Mouse (Mus musculus): ENCODE data around the gene Crnkl1. TPM values are rescaled to one million over a fixed set of nuclear protein-coding genes. Genes with fewer than 3 reads are reported as not detected.

Crnkl1 gene
- polyA plus RNA-seq, 1 experiment from 2014 or later: 20.7 TPM

GRCm38 (mm10) chr2:145887937-145888765 is 46.7 kb downstream of the Crnkl1 start:
- Histone ChIP-seq H3K27me3 (replicated peaks; ENCODE audit: insufficient read depth, low read length) (no peaks in the 10 kb centered on the region), H3K4me2 (replicated peaks; ENCODE audit: low read depth, low read length) (no peak overlapping the region), H3K4me3 (ENCODE audit: low read depth, low read length) (no peak overlapping the region), H3K36me3 (ENCODE audit: insufficient read depth, low read length) (peaks cover 36% of the 10 kb centered on the region), H3K9ac (replicated peaks; ENCODE audit: low read depth) (no peak overlapping the region), H3K4me1 (ENCODE audit: insufficient read depth, low read depth, low read length) (peaks cover 17% of the 10 kb centered on the region; the same call in 1 of the 2 replicates), H3K9me3 (ENCODE audit: low read length) (no peaks in the 10 kb centered on the region), H3K27ac (ENCODE audit: low read length) (peak overlapping the region; percentile 83)
- DNase-seq (ENCODE audit: low spot score) (peak; percentile 91), ATAC-seq (peak; percentile 82)
- WGBS: 41% methylated on average over 14 of the region's 14 CpGs
- peak; percentile 80 for TF ChIP-seq CTCF (IDR thresholded peaks at IDR 0.05)
- TF ChIP-seq EP300 (IDR thresholded peaks at IDR 0.05): peak; percentile 49

GRCm38 (mm10) chr2:145884913-145885785 is 49.7 kb downstream of the Crnkl1 start:
- 38% methylated on average over 14 of the region's 14 CpGs for WGBS

GRCm38 (mm10) chr2:145884036-145884912 is 50.5 kb downstream of the Crnkl1 start:
- Histone ChIP-seq H3K4me2 (replicated peaks; ENCODE audit: low read depth, low read length) (no peak overlapping the region), H3K4me3 (ENCODE audit: low read depth, low read length) (no peak overlapping the region), H3K36me3 (ENCODE audit: insufficient read depth, low read length) (peaks cover 48% of the 10 kb centered on the region), H3K9me3 (ENCODE audit: low read length) (no peaks in the 10 kb centered on the region), H3K27ac (ENCODE audit: low read length) (peak overlapping the region; percentile 71; the same call in 1 of the 2 replicates), H3K9ac (replicated peaks; ENCODE audit: low read depth) (no peak overlapping the region), H3K4me1 (ENCODE audit: insufficient read depth, low read depth, low read length) (peaks cover 14% of the 10 kb centered on the region; the same call in 1 of the 2 replicates), H3K27me3 (replicated peaks; ENCODE audit: insufficient read depth, low read length) (no peaks in the 10 kb centered on the region)
- 31% methylated on average over 17 of the region's 17 CpGs for WGBS
- DNase-seq (ENCODE audit: low spot score) (peak; percentile 27), ATAC-seq (no peak)
- TF ChIP-seq EP300 (IDR thresholded peaks at IDR 0.05) (no peak), CTCF (IDR thresholded peaks at IDR 0.05) (no peak)

More at GRCm38 (mm10) chr2:145884913-145885785, 49.7 kb downstream of the Crnkl1 start:
- Histone ChIP-seq H3K4me1 (ENCODE audit: insufficient read depth, low read depth, low read length) (peaks cover 17% of the 10 kb centered on the region; the same call in 1 of the 2 replicates), H3K9me3 (ENCODE audit: low read length) (no peaks in the 10 kb centered on the region), H3K4me2 (replicated peaks; ENCODE audit: low read depth, low read length) (no peak overlapping the region), H3K27ac (ENCODE audit: low read length) (peak overlapping the region; percentile 71), H3K36me3 (ENCODE audit: insufficient read depth, low read length) (peaks cover 44% of the 10 kb centered on the region), H3K4me3 (ENCODE audit: low read depth, low read length) (no peak overlapping the region), H3K27me3 (replicated peaks; ENCODE audit: insufficient read depth, low read length) (no peaks in the 10 kb centered on the region), H3K9ac (replicated peaks; ENCODE audit: low read depth) (no peak overlapping the region)
- peak; percentile 36 for ATAC-seq
- TF ChIP-seq EP300 (IDR thresholded peaks at IDR 0.05) (peak; percentile 43), CTCF (IDR thresholded peaks at IDR 0.05) (no peak)
- peak; percentile 72 for DNase-seq (ENCODE audit: low spot score)

DNA sequence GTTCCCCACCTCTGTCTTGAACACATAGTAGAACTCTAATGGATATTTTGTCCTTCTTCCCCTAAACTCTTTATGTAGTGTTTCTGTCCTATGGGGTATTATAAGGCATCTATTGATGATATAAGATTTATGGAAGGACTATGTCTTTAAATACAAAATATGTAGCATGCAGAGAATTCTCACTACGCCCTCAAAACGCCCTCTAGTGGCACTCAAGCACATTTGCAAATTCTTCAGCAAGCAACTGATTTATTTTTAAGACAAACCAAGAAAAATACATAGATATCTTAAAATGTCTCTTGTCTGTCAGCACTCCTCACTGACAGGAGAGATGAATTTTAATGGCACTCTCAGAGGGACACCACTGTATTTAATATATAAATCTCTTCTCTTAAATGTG is 52.4 kb downstream of the Crnkl1 start:
- H3K9me3 ChIP-seq (ENCODE audit: low read length): no peaks in the 10 kb centered on the region
- peaks cover 3% of the 10 kb centered on the region; the same call in 1 of the 2 replicates for H3K4me1 ChIP-seq (ENCODE audit: insufficient read depth, low read depth, low read length)
- no peaks in the 10 kb centered on the region for H3K27me3 ChIP-seq (replicated peaks; ENCODE audit: insufficient read depth, low read length)
- H3K4me2 ChIP-seq (replicated peaks; ENCODE audit: low read depth, low read length): no peak overlapping the region
- H3K4me3 ChIP-seq (ENCODE audit: low read depth, low read length): no peak overlapping the region
- no peak for ATAC-seq
- WGBS: 9% methylated on average over 2 of the region's 2 CpGs
- peak; percentile 66 for DNase-seq (ENCODE audit: low spot score)
- no peak overlapping the region for H3K9ac ChIP-seq (replicated peaks; ENCODE audit: low read depth)
- H3K36me3 ChIP-seq (ENCODE audit: insufficient read depth, low read length): peaks cover 66% of the 10 kb centered on the region
- H3K27ac ChIP-seq (ENCODE audit: low read length): 0 out of 2 replicates have a peak overlapping the region, but pooled peaks have one; percentile 11
- TF ChIP-seq EP300 (IDR thresholded peaks at IDR 0.05): peak; percentile 35; the same call in 1 of the 2 replicates
- TF ChIP-seq CTCF (IDR thresholded peaks at IDR 0.05): peak; percentile 76

- no peak for ATAC-seq
- Histone ChIP-seq H3K9me3 (ENCODE audit: low read length) (no peaks in the 10 kb centered on the region), H3K9ac (replicated peaks; ENCODE audit: low read depth) (no peak overlapping the region), H3K4me2 (replicated peaks; ENCODE audit: low read depth, low read length) (no peak overlapping the region), H3K27ac (ENCODE audit: low read length) (0 out of 2 replicates have a peak overlapping the region, but pooled peaks have one; percentile 11), H3K27me3 (replicated peaks; ENCODE audit: insufficient read depth, low read length) (no peaks in the 10 kb centered on the region), H3K36me3 (ENCODE audit: insufficient read depth, low read length) (peaks cover 70% of the 10 kb centered on the region), H3K4me1 (ENCODE audit: insufficient read depth, low read depth, low read length) (peaks cover 3% of the 10 kb centered on the region; the same call in 1 of the 2 replicates), H3K4me3 (ENCODE audit: low read depth, low read length) (no peak overlapping the region)
- WGBS: 71% methylated on average over 5 of the region's 5 CpGs
- DNase-seq (ENCODE audit: low spot score): peak; percentile 4
- TF ChIP-seq CTCF (IDR thresholded peaks at IDR 0.05) (no peak), EP300 (IDR thresholded peaks at IDR 0.05) (no peak)
These were observed 52.9 kb downstream of the Crnkl1 start for GRCm38 (mm10) chr2:145881932-145882331.
